ENCODE assay signal across 9 mouse cellular contexts in the genomic region with DNA sequence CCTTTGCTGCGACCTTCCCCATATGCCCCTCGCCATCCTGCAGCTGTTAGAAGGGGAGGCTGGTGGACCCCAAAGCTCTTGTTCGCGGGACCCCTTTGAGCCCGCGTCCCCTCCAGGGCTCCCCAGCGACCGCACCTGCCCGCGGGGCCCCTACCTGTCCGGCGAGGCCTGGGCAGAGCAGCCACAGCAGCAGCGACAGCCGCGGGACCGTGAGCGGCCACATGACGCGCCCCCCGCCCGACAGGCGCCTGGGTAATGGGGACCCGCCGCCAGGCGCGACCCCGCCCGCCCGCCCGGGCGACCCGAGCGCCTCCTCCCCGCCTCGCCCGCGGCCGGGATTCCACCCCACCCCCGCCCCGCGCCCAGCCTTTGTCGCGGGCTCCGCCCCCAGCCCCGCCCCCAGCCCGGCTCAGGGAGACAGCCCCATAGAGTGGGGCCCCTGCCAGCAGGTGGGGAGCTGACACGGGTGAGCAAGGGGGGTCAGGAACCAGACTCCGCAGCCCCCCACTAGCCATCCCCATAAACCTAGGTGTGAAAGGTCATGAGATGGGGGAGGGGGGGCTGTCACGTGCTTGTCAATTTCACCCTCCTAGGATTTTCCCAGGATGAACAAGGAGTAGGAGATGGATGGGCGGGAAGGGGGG. TPM values are rescaled to one million over a fixed set of nuclear protein-coding genes. Genes with fewer than 3 reads are reported as not detected.
DNase-seq lines count a peak whose midpoint lies in the region; ATAC-seq and TF ChIP-seq lines count a peak whose summit lies in the region.
"Had no signal": no experiment of that assay in that cellular context is flagged by ENCODE, and none has a peak within 500 bp of the region (broad histone marks: within the 10 kb centered on the region; RNA-seq: fewer than 3 reads in every experiment).

A gene (minus strand): TSS at position 333 of the 644 bp plus-strand sequence.

- no peak for ATAC-seq in CD4-positive, CD25-positive, alpha-beta regulatory T cell, adult 4 months
- ATAC-seq in lung, embryonic 16.5 days (ENCODE audit: low read depth): peak; percentile 35; the same call in 1 of the 2 replicates
- peak; percentile 68 for ATAC-seq in intestine, embryonic 16.5 days
- 0 out of 2 replicates have a peak, but pooled peaks have one; percentile 18 for ATAC-seq in liver, postnatal 0 days

- H3K9me3 ChIP-seq in lung, embryonic 16.5 days (ENCODE audit: control insufficient read depth, low read length): 0 out of 2 replicates have a peak, but pooled peaks cover 3% of the 10 kb centered on the region
- H3K9me3 ChIP-seq in intestine, embryonic 16.5 days (ENCODE audit: control insufficient read depth, low read length): no peaks in the 10 kb centered on the region
- H3K9me3 ChIP-seq in liver, postnatal 0 days (ENCODE audit: low read length): no peaks in the 10 kb centered on the region

- H3K27me3 ChIP-seq in lung, embryonic 16.5 days (ENCODE audit: control insufficient read depth, insufficient read depth, low read depth, low read length): peaks cover 45% of the 10 kb centered on the region
- H3K27me3 ChIP-seq in intestine, embryonic 16.5 days (replicated peaks; ENCODE audit: control insufficient read depth, insufficient read depth, low read length): peaks cover 34% of the 10 kb centered on the region
- H3K27me3 ChIP-seq in liver, postnatal 0 days (ENCODE audit: insufficient read depth, low read length): peaks cover 49% of the 10 kb centered on the region

- H3K27ac ChIP-seq in lung, embryonic 16.5 days (ENCODE audit: low read length): no peak within 1 kb of the TSS
- no peak within 1 kb of the TSS for H3K27ac ChIP-seq in intestine, embryonic 16.5 days (ENCODE audit: low read length)
- H3K27ac ChIP-seq in liver, postnatal 0 days (ENCODE audit: low read depth): no peak within 1 kb of the TSS

- H3K4me3 ChIP-seq in lung, embryonic 16.5 days (ENCODE audit: low read length): peak within 1 kb of the TSS; percentile 39
- peak within 1 kb of the TSS; percentile 52 for H3K4me3 ChIP-seq in intestine, embryonic 16.5 days (ENCODE audit: low read length)
- H3K4me3 ChIP-seq in liver, postnatal 0 days (ENCODE audit: low read depth, low read length): peak within 1 kb of the TSS; percentile 36
- H3K4me3 ChIP-seq: erythroblast, embryonic 14.5 days had no signal

- peak; percentile 36 for DNase-seq in CD4-positive, CD25-positive, alpha-beta regulatory T cell, adult 2 months (ENCODE audit: low read depth, low spot score)
- DNase-seq in lung, postnatal 36 days: no peak
- DNase-seq in liver, postnatal 0 days: peak; percentile 46
- DNase-seq in gastrocnemius, adult 8-10 months (ENCODE audit: low spot score in 2 of 2): no peak
- DNase-seq in urinary bladder, adult 18-20 months (ENCODE audit: low spot score in 2 of 2): no peak

- H3K4me2 ChIP-seq in lung, embryonic 16.5 days (ENCODE audit: low read depth, low read length): peak within 1 kb of the TSS; percentile 66
- peak within 1 kb of the TSS; percentile 85 for H3K4me2 ChIP-seq in intestine, embryonic 16.5 days (ENCODE audit: low read depth, low read length)
- peak within 1 kb of the TSS; percentile 63 for H3K4me2 ChIP-seq in liver, postnatal 0 days (ENCODE audit: low read depth, low read length)

- WGBS in lung, embryonic 16.5 days: 1% methylated on average over 31 of the region's 50 CpGs
- under 1% methylated on average over 41 of the region's 50 CpGs for whole genome bisulfite sequencing in intestine, embryonic 16.5 days
- 3% methylated on average over 18 of the region's 50 CpGs for WGBS in liver, postnatal 0 days (ENCODE audit: insufficient replicate concordance)

- TF ChIP-seq CTCF in liver, postnatal 0 days (IDR thresholded peaks at IDR 0.05; ENCODE audit: low read depth): no peak

- peak within 1 kb of the TSS; percentile 43 for H3K9ac ChIP-seq in lung, embryonic 16.5 days (ENCODE audit: low read length)
- H3K9ac ChIP-seq in intestine, embryonic 16.5 days (ENCODE audit: low read depth, low read length): peak within 1 kb of the TSS; percentile 62
- no peak within 1 kb of the TSS for H3K9ac ChIP-seq in liver, postnatal 0 days (replicated peaks)

- H3K4me1 ChIP-seq in lung, embryonic 16.5 days (replicated peaks; ENCODE audit: control insufficient read depth, insufficient read depth, low read length): no peaks in the 10 kb centered on the region
- H3K4me1 ChIP-seq in intestine, embryonic 16.5 days (ENCODE audit: control insufficient read depth, insufficient read depth, low read length): peaks cover 8% of the 10 kb centered on the region; the same call in 1 of the 2 replicates
- no peaks in the 10 kb centered on the region for H3K4me1 ChIP-seq in liver, postnatal 0 days (ENCODE audit: insufficient read depth)

- no peaks in the 10 kb centered on the region for H3K36me3 ChIP-seq in lung, embryonic 16.5 days (ENCODE audit: control insufficient read depth, insufficient read depth, low read length)
- H3K36me3 ChIP-seq in intestine, embryonic 16.5 days (ENCODE audit: control insufficient read depth, insufficient read depth, low read length): no peaks in the 10 kb centered on the region
- no peaks in the 10 kb centered on the region for H3K36me3 ChIP-seq in liver, postnatal 0 days (replicated peaks; ENCODE audit: insufficient read depth, low read length)

- no peak for TF ChIP-seq EP300 in liver, postnatal 0 days (IDR thresholded peaks at IDR 0.05; ENCODE audit: low read depth)

RNA-seq across cellular contexts. Expression of the gene that starts here (rescaled TPM):
- polyA plus RNA-seq in CD4-positive, CD25-positive, alpha-beta regulatory T cell, adult 4 months (2017; shearing (Covaris generic)): under 1 TPM in 1 of 2 experiments, not detected in 1; 0.44 TPM
- 2.9 and 3.7 TPM in 2 replicates for polyA plus RNA-seq in lung, embryonic 16.5 days (2015; fragmentation: Nextera tagmentation; extraction: Ambion mirVana)
- 6.7 and 7.8 TPM in 2 replicates for polyA plus RNA-seq in intestine, embryonic 16.5 days (2015; fragmentation: Nextera tagmentation; extraction: Ambion mirVana)
- 0.20 and 0.34 TPM in 2 replicates for polyA plus RNA-seq in liver, postnatal 0 days (2015; fragmentation: Nextera tagmentation; extraction: Ambion mirVana)
- under 1 TPM in 2 of 4 experiments, not detected in 2; 0.16 to 0.32 TPM for total RNA-seq in gastrocnemius, adult 8-10 months (2022)
- polyA plus RNA-seq: erythroblast, embryonic 14.5 days had no signal

Comparison
In these comparisons a context has a peak if more than half of its experiments do, and no peak if none do; other contexts are left out.
1. Peak in DNase-seq, ATAC-seq, H3K4me3 ChIP-seq and H3K4me2 ChIP-seq in liver, postnatal 0 days; RNA of the gene not detected or under 1 TPM.